Mouse (Mus musculus) urinary bladder, postnatal 36 days (tissue): ENCODE data around the gene Nlrc5.

ENCODE experiments used
- DNase-seq, 2 experiments: peaks; one replicate each; pipeline ENCODE4 v3.0.0; 2022; ENCODE audit warnings: low spot score in 2 of 2, mixed read lengths in 1 of 2

Nlrc5 gene

DNA sequence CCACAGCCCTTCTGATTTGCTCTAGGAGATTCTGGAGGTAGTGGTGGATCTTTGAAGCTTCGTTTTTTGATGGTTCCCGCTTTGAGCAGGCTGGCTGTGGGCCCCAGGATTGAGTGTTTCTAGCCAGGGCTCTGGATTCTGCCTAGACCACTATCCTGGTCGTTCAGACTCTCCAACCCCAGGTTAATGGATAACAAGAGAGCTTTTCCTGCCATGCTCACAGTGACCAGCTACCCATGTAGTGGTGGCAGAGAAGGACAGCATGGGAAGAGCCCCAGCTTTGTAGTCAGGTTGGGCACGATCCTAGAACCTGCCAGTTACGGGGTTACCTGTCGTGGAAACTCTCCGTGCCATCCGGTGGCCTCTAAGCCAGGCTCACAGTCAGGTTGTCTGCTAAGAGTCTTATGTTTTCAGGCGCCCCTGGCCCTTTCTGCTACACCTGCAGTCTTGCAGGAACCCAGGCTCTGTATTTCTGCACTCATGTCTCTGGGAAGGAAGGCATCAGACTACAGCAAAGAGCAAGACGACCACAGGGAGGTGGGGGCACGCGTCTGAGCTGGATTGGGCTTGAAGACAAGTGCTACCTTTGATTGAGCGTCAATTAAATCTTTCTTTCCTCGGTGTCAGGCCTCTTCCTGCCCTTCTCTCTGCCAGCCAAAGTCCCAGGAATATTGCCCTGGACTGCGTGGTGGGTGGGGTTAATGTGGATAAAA lies 132.4 kb downstream of the Nlrc5 start:
- no peak for DNase-seq

DNA sequence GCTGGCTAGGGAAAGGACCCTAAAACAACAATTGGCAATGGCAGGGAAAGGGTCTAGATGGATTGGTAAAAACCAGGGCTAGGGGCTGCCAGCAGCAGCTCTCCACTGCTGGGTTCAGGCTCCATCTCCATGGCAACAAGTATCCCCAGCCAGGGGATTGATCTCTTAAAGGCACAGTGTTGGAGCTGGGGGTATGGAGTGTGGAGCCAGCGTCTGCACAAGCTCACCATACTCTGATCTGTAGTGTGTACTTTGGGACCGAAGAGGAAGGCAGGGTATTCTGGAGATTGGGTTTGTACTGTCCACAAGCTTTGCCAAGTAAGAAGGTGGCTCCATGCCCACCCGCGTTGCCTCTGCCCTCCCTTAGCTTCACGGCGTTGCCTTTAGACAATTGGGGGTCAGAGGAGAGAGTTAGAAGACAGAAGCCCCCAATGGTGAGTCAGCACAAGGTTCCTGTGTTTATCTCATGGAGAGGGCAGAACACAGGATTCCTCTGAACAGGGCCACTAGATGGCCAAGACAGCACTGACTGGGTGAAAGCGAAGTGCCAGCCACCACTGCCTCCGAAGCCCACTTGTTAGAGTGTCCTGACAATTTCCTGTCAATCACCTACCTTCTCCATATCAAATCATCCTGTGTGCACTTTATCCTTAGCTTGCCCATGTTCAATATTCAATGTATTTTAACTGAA lies 133.1 kb downstream of the Nlrc5 start:
- no peak for DNase-seq

GRCm38 (mm10) chr8:94568098-94568497 lies 133.9 kb downstream of the Nlrc5 start:
- DNase-seq = no peak

DNA sequence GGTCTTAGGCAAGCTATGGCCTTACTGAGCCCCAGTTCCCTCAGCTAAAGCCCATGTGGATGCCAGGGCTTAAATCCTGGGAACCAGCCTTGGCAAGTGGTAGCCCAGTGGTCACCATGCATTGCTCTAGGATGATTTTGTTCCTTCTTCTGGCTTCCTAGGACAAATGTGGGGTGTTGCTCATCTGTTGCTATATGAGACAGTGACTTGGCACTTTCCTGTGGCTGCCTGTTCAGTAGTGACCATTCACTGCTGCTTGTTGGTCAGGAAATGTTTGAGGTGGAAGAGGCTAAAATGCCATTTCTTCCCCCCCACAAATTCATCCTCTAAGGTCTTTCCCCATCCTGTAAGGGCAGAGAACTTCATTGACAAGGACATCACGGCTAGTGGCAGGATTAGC lies 135.3 kb downstream of the Nlrc5 start:
- no peak for DNase-seq

GRCm38 (mm10) chr8:94571896-94572295 lies 137.7 kb downstream of the Nlrc5 start:
- DNase-seq = no peak

GRCm38 (mm10) chr8:94574159-94574907 lies 140.2 kb downstream of the Nlrc5 start:
- no peak for DNase-seq

DNA sequence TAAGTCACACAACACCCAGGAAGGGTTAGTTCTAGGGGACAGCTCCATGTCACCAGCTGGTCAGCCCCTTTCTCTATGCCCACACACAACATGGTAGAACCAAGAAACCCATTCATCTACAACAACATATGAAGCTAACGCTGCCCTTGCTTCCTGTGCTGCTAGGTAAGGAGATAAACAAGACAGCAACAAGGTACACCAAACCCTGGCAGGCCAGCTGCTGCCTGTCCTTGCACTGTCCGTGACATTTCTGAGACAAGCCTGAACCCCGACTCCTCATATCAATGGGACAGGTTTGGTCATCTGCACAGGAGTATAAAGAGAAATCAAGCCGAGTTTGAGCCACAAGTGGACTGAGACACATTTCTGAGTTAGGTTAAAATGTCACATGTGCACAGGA lies 141.0 kb downstream of the Nlrc5 start:
- no peak for DNase-seq
